Mouse (Mus musculus) heart, postnatal 0 days (tissue): ENCODE results near the gene Fam136a.

Experiments used
- CTCF ChIP-seq: IDR thresholded peaks from 2 replicates; pipeline ENCODE4 v1.5.1; 2016; ENCODE audit warnings: antibody characterized with exemption, control low read depth, low read depth
- EP300 ChIP-seq: IDR thresholded peaks from 2 replicates; pipeline ENCODE4 v1.6.1; 2016; ENCODE audit warnings: antibody characterized with exemption, low read depth

GRCm38 (mm10) chr6:86361373-86361772 is 4.1 kb upstream of the Fam136a start:
- TF ChIP-seq CTCF (no peak; the same call in 1 of the 2 replicates), EP300 (no peak)
